Mouse (Mus musculus): ENCODE data around the gene Eefsec. TPM values are rescaled to one million over a fixed set of nuclear protein-coding genes. Genes with fewer than 3 reads are reported as not detected.

Eefsec gene
- polyA plus RNA-seq, 1 experiment from 2014 or later = 33.7 TPM

DNA sequence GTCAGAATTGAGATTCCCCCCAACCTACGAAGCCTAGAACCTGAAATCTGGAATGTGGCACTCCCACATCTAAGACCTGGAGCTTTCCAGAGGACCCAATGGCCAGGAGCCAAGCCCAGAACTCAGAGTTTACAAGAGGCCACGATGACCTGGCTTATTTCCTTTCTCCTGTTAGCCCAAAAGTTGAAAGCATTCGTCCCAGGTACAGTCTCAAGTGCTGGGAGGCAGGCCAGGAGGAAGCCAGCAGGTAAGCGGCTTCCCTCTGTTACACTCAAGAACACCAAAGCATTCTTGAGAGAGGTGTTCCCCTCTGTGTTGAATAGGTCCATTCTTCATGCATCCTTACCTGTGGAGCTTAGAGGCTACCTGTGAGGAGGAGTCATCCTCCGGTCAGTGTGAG, 236.9 kb downstream of the Eefsec start:
- Histone ChIP-seq H3K27me3 (peaks cover 57% of the 10 kb centered on the region), H3K9ac (no peak overlapping the region), H3K4me1 (peaks cover 6% of the 10 kb centered on the region; the same call in 1 of the 2 replicates), H3K4me2 (no peak overlapping the region), H3K36me3 (replicated peaks) (no peaks in the 10 kb centered on the region), H3K27ac (no peak overlapping the region), H3K9me3 (no peaks in the 10 kb centered on the region), H3K4me3 (replicated peaks) (no peak overlapping the region)
- 79% methylated on average over 5 of the region's 5 CpGs for WGBS
- ATAC-seq (ENCODE audit: low FRiP score) = no peak

DNA sequence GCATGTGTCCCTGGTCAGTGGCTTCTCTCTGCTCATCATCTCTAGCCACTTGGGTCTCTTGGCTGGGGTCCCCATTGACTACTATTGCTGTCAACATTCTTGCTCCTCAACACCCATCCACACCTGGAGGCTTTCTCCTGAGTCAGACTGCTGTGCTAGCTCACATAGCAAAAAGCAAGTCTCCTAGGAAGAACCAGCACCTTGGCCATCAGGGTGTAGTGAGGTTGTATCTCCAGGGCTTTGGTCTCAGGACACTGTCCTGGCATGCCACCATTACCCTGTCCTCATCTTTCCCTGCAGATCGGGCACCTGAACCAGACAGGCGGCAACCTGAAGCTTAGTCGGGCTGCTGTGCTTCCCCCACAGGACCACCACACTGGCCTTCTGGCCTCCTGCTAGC, 238.0 kb downstream of the Eefsec start:
- ATAC-seq (ENCODE audit: low FRiP score) = no peak
- Histone ChIP-seq H3K4me3 (replicated peaks) (no peak overlapping the region), H3K36me3 (replicated peaks) (no peaks in the 10 kb centered on the region), H3K4me1 (peaks cover 7% of the 10 kb centered on the region; the same call in 1 of the 2 replicates), H3K27ac (no peak overlapping the region), H3K4me2 (no peak overlapping the region), H3K27me3 (peaks cover 69% of the 10 kb centered on the region), H3K9me3 (no peaks in the 10 kb centered on the region), H3K9ac (no peak overlapping the region)
- WGBS = 91% methylated on average over 3 of the region's 3 CpGs

- no peak overlapping the region for H3K27ac ChIP-seq
- 88% methylated on average over 10 of the region's 10 CpGs for WGBS
- no peak for ATAC-seq (ENCODE audit: low FRiP score)
- peaks cover 7% of the 10 kb centered on the region; the same call in 1 of the 2 replicates for H3K4me1 ChIP-seq
- no peaks in the 10 kb centered on the region for H3K36me3 ChIP-seq (replicated peaks)
- H3K9me3 ChIP-seq = no peaks in the 10 kb centered on the region
- H3K4me2 ChIP-seq = no peak overlapping the region
- no peak overlapping the region for H3K9ac ChIP-seq
- H3K27me3 ChIP-seq = peaks cover 77% of the 10 kb centered on the region
- no peak overlapping the region for H3K4me3 ChIP-seq (replicated peaks)
Measured at GRCm38 (mm10) chr6:88207403-88208033, 238.8 kb downstream of the Eefsec start.

Other genes with a start within 250 kb of the Eefsec start
- gene Dnajb8, start 224.3 kb downstream of the Eefsec start, polyA plus RNA-seq (2016; fragmentation: Nextera tagmentation; extraction: Ambion mirVana) = not detected in 2 replicates
- gene Ruvbl1, start 18.9 kb upstream of the Eefsec start, polyA plus RNA-seq (2016; fragmentation: Nextera tagmentation; extraction: Ambion mirVana) = 138 TPM in 2 replicates
- gene Sec61a1, start 72.4 kb upstream of the Eefsec start, polyA plus RNA-seq (2016; fragmentation: Nextera tagmentation; extraction: Ambion mirVana) = 185 and 192 TPM in 2 replicates
- gene Kbtbd12, start 191.4 kb upstream of the Eefsec start, polyA plus RNA-seq (2016; fragmentation: Nextera tagmentation; extraction: Ambion mirVana) = 0.15 and 0.21 TPM in 2 replicates

All from forebrain, embryonic 12.5 days (tissue).